Mouse (Mus musculus) hindbrain, embryonic 16.5 days (tissue): ENCODE measurements around the gene Gch1. TPM values are rescaled to one million over a fixed set of nuclear protein-coding genes. Genes with fewer than 3 reads are reported as not detected.
A peak's percentile ranks its signal among the peaks of the same experiment; 100 is the strongest.

Experiments
- ATAC-seq: fragments of 200-750 bp; cut with Nextera tagmentation; 2 replicates; pipeline ENCODE4 v1.8.0; 2017; ENCODE audit warnings: moderate TSS enrichment, moderate library complexity
- H3K27ac ChIP-seq: fragments of 300-500 bp; sonication (generic); 2 replicates; pipeline ENCODE4 v1.5.1; 2014; ENCODE audit warnings: low read depth, mild to moderate bottlenecking, control low read depth, low read length, moderate library complexity
- H3K27me3 ChIP-seq: fragments of 300-500 bp; sonication (generic); replicated peaks from 2 replicates; pipeline ENCODE4 v1.6.1; 2014; ENCODE audit warnings: low read length; ENCODE audit not compliant: control insufficient read depth, insufficient read depth
- H3K36me3 ChIP-seq: fragments of 300-500 bp; sonication (generic); 2 replicates; pipeline ENCODE4 v1.6.1; 2014; ENCODE audit warnings: mild to moderate bottlenecking, low read length, moderate library complexity, mixed read lengths; ENCODE audit not compliant: control insufficient read depth, insufficient read depth
- H3K4me1 ChIP-seq: fragments of 300-500 bp; sonication (generic); 2 replicates; pipeline ENCODE4 v1.6.1; 2014; ENCODE audit warnings: low read depth, low read length; ENCODE audit not compliant: control insufficient read depth, insufficient read depth
- H3K4me2 ChIP-seq: fragments of 300-500 bp; sonication (generic); 2 replicates; pipeline ENCODE4 v1.6.1; 2014; ENCODE audit warnings: mild to moderate bottlenecking, low read length, control low read depth, moderate library complexity
- H3K4me3 ChIP-seq: fragments of 300-500 bp; sonication (generic); 2 replicates; pipeline ENCODE4 v1.5.1; 2014; ENCODE audit warnings: mild to moderate bottlenecking, low read length, control low read depth, moderate library complexity
- H3K9ac ChIP-seq: fragments of 300-500 bp; sonication (generic); 2 replicates; pipeline ENCODE4 v1.6.1; 2014; ENCODE audit warnings: low read depth, mild to moderate bottlenecking, control low read depth, low read length, moderate library complexity
- H3K9me3 ChIP-seq: fragments of 300-500 bp; sonication (generic); 2 replicates; pipeline ENCODE4 v1.6.1; 2014; ENCODE audit warnings: mild to moderate bottlenecking, low read length, moderate library complexity; ENCODE audit not compliant: control insufficient read depth
- WGBS: fragments of 180-500 bp; shearing (Covaris S2); extraction: QIAGEN DNeasy Blood & Tissue Kit; methylation state at CpG from one replicate; pipeline ENCODE4 v1.1.7; 2014; 5-methylcytosine and 5-hydroxymethylcytosine counted together
- polyA plus RNA-seq: library from polyadenylated mRNA; unstranded; fragments of >200 nt; fragmentation: Nextera tagmentation; extraction: Ambion mirVana; gene quantifications from 2 replicates; pipeline ENCODE4 v1.2.1, GENCODE M21; 2015

The Gch1 gene
- polyA plus RNA-seq, 1 experiment from 2014 or later, result 6.3 TPM

DNA sequence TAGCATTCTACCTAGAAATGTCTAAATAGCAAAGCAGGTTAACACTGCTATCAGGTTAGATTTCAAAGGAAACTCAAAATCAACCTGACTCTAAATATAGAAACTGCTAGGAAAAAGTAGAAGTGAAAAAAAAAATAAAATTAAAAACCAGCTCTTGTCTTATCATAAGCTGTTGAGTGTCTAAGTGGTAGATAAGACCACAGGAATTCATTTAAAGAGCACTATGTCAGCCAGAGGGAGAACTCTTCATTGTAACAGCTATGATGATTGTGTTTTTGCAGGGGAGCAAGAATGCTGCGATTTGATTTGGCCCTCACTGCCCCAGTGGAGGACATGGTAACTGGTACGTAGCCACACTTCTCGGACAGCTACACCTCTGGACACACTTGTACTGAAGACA, 34.9 kb downstream of the Gch1 start:
- Histone ChIP-seq H3K36me3 (no peaks in the 10 kb centered on the region), H3K9me3 (no peaks in the 10 kb centered on the region), H3K27me3 (no peaks in the 10 kb centered on the region), H3K9ac (no peak overlapping the region), H3K27ac (no peak overlapping the region), H3K4me1 (no peaks in the 10 kb centered on the region), H3K4me3 (no peak overlapping the region), H3K4me2 (no peak overlapping the region)
- ATAC-seq, result no peak
- WGBS, result 93% methylated on average over 3 of the region's 3 CpGs

DNA sequence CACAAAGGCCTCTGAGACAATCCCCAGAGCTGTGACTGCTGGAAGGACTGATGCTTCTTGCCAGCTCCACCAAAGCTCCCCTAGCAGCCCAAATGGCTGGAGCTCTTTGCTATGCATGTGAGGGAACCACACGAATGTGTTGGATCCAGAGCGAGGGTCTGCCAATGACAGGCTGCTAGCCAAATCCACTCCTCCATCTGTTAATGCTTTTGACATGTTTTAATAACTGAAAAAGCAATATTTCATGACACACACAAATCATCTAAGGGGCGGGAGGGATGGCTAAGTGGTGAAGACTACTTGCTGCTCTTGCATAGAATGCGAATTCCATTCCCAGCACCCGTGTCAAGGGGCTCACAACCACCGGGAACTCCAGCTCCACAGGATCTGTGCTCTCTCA, 37.9 kb downstream of the Gch1 start:
- no peaks in the 10 kb centered on the region for H3K4me1 ChIP-seq
- H3K27me3 ChIP-seq, result no peaks in the 10 kb centered on the region
- 90% methylated on average over 6 of the region's 6 CpGs for WGBS
- no peak for ATAC-seq
- no peak overlapping the region for H3K4me2 ChIP-seq
- H3K9me3 ChIP-seq, result no peaks in the 10 kb centered on the region
- no peaks in the 10 kb centered on the region for H3K36me3 ChIP-seq
- H3K9ac ChIP-seq, result no peak overlapping the region
- H3K4me3 ChIP-seq, result no peak overlapping the region
- no peak overlapping the region for H3K27ac ChIP-seq

DNA sequence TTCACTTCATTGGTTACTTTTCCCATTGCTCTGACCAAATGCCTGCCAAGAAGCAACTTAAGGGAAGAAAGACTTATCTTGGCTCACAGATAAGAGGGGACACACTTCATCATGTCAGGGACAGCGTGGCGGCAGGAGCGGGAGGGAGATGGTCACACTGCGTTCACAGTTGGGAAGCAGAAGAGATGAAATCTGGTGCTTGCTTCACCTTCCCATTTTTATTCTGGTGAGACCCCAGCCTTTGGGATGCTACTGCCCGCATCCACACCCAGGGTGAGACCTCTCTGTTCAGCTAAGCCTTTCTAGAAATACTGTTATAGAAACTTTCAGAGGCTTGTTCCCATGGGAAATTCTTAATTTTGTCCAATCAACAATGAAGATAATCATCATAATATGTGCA, 44.9 kb downstream of the Gch1 start:
- Histone ChIP-seq H3K4me2 (no peak overlapping the region), H3K9me3 (no peaks in the 10 kb centered on the region), H3K9ac (no peak overlapping the region), H3K4me1 (no peaks in the 10 kb centered on the region), H3K27ac (no peak overlapping the region), H3K36me3 (no peaks in the 10 kb centered on the region), H3K27me3 (no peaks in the 10 kb centered on the region), H3K4me3 (no peak overlapping the region)
- WGBS, result 98% methylated on average over 5 of the region's 5 CpGs
- ATAC-seq, result no peak

DNA sequence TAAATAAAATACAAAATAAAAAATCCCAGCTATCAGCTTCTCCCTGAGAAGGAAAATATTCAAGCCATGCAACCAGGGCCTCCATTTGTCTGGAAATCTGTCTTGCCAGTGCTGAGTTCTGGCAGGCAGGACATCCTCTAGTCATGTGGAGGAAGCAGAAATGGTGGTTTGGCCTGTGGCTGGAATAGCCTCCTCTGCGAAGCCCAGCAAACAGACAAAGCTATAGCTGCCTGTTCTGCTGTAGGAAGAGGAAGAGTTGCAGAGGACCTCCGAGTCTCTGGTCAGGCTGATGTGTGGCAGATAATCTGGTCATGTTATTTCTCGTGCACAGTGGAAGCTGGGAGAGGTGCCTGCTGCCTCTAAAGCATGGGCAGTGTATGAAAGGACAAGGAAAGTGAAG, 50.4 kb downstream of the Gch1 start:
- H3K27me3 ChIP-seq, result no peaks in the 10 kb centered on the region
- H3K9me3 ChIP-seq, result no peaks in the 10 kb centered on the region
- H3K9ac ChIP-seq, result no peak overlapping the region
- no peak overlapping the region for H3K4me3 ChIP-seq
- 76% methylated on average over 3 of the region's 3 CpGs for WGBS
- ATAC-seq, result no peak
- no peaks in the 10 kb centered on the region for H3K36me3 ChIP-seq
- H3K27ac ChIP-seq, result no peak overlapping the region
- H3K4me1 ChIP-seq, result no peaks in the 10 kb centered on the region
- no peak overlapping the region for H3K4me2 ChIP-seq

DNA sequence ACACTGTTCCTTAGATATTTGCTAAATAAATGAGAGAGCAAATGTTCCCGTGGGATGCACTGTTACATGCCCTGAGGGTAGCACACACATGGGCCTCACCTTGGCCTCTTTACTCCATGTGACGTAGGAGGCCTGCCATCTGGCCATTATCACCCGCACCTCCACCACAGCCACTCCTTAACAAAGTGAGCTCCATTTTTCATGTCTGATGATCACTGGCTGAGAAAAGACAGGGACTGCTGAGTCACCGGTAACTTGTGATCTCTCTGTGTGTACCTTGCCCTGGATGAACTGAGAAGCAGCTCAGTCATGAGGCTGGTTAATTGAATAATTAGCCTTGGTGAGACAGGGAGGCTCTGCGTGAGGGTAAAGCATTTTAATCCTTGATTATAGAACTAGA, 52.6 kb downstream of the Gch1 start:
- Histone ChIP-seq H3K9ac (no peak overlapping the region), H3K27me3 (no peaks in the 10 kb centered on the region), H3K9me3 (no peaks in the 10 kb centered on the region), H3K4me1 (no peaks in the 10 kb centered on the region), H3K36me3 (no peaks in the 10 kb centered on the region), H3K4me3 (no peak overlapping the region), H3K4me2 (no peak overlapping the region), H3K27ac (no peak overlapping the region)
- WGBS, result 76% methylated on average over 5 of the region's 5 CpGs
- no peak for ATAC-seq

DNA sequence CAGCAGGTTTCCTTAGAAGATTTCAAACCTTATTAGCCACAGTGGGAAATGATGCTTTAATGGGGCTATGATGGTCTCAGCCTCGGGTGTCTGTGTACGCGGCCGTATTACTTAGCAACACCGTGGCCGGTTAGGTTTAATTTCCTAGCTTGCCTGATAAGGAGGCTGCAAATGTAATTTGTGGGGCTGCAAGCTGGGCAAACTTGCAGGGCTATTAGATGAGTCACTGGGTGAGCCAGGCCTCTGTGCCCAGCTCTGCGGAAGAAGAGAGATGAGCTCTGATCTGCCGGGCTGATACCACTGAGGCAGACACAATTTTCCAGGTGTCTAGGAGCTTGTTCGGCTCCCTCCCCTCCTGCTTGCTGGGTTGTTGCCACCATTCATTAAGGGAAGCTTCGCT, 55.3 kb downstream of the Gch1 start:
- H3K4me1 ChIP-seq, result no peaks in the 10 kb centered on the region
- no peak overlapping the region for H3K4me3 ChIP-seq
- peak; percentile 83 for ATAC-seq
- no peaks in the 10 kb centered on the region for H3K36me3 ChIP-seq
- no peaks in the 10 kb centered on the region for H3K27me3 ChIP-seq
- WGBS, result 67% methylated on average over 10 of the region's 10 CpGs
- no peak overlapping the region for H3K4me2 ChIP-seq
- H3K27ac ChIP-seq, result no peak overlapping the region
- H3K9me3 ChIP-seq, result no peaks in the 10 kb centered on the region
- no peak overlapping the region for H3K9ac ChIP-seq

DNA sequence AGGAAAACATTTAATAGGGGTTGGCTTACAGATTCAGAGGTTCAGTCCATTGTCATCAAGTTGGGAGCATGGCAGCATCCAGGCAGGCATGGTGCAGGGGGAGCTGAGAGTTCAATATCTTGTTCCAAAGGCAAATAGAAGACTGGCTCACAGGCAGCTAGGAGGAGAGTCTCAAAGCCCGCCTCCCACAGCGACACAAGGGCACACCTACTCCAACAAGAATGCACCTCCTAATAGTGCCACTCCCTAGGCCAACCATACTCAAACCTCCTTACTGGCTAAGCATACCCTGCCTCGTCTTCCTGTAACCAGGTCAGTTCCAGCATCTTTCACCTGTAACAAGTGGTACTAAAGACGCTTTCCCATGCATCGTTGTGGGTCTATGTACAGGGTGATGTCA, 61.2 kb downstream of the Gch1 start:
- no peaks in the 10 kb centered on the region for H3K36me3 ChIP-seq
- H3K4me1 ChIP-seq, result no peaks in the 10 kb centered on the region
- no peaks in the 10 kb centered on the region for H3K27me3 ChIP-seq
- no peak for ATAC-seq
- H3K4me3 ChIP-seq, result no peak overlapping the region
- H3K4me2 ChIP-seq, result no peak overlapping the region
- H3K9ac ChIP-seq, result no peak overlapping the region
- no peak overlapping the region for H3K27ac ChIP-seq
- 89% methylated on average over 5 of the region's 5 CpGs for WGBS
- no peaks in the 10 kb centered on the region; the same call in 1 of the 2 replicates for H3K9me3 ChIP-seq

DNA sequence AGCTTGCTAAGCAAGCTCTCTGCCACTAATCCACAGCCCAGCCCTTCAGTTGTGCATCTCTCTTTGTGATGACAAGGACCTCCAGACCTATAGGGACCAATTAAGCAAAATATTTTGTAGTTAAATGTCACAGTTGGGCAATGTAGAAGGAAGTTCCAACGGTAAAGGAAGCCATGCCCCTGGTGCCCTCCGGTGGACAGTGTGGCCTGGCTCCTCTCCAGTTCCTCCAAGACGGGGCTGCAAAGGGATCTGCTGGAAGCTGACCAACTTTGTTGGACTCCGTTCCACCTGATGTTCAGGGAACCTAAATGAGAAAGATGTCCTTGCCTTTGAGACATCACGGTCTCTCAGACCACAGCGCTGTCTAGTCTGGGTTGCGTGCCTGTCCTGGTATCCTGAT, 71.7 kb downstream of the Gch1 start:
- no peak overlapping the region for H3K4me3 ChIP-seq
- WGBS, result 75% methylated on average over 7 of the region's 7 CpGs
- ATAC-seq, result no peak
- H3K4me2 ChIP-seq, result no peak overlapping the region
- no peaks in the 10 kb centered on the region for H3K9me3 ChIP-seq
- H3K36me3 ChIP-seq, result no peaks in the 10 kb centered on the region
- no peaks in the 10 kb centered on the region for H3K27me3 ChIP-seq
- no peak overlapping the region for H3K9ac ChIP-seq
- no peak overlapping the region for H3K27ac ChIP-seq
- H3K4me1 ChIP-seq, result no peaks in the 10 kb centered on the region

DNA sequence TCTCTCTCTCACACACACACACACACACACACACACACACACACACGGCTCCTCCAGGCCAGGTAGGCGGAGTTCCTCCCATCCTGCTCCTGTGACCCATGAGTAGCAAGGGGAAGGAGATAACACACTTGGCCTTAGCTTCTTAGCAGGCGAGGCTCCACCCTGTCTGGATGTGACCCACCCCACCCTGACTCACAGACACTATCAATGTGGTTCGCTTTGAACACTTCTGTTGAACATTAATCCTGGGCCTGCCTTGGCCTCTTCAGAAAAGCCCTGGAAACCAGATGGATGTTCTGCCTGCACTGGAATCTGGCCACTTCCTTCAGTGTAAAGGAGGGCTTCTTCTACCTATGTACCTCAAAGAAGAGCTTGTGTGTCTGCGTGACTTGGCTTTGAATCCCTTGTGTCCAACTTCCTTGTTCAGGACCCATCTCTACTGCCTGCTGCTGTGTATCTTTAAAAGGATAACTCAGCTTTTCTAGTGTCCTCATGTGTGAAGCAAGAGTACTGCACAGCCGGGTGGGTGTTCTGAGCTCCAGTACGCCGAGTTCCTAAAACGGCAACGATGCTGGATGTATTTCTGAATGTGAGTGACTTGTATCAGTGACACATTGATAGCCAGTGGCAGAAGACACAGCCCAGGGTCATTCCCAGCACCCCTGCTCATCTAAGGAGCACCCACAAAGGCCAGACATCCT, 73.0 kb downstream of the Gch1 start:
- Histone ChIP-seq H3K36me3 (no peaks in the 10 kb centered on the region), H3K27me3 (no peaks in the 10 kb centered on the region), H3K4me3 (no peak overlapping the region), H3K4me1 (no peaks in the 10 kb centered on the region), H3K9me3 (no peaks in the 10 kb centered on the region), H3K27ac (no peak overlapping the region), H3K9ac (no peak overlapping the region), H3K4me2 (no peak overlapping the region)
- ATAC-seq, result no peak
- WGBS, result 86% methylated on average over 10 of the region's 10 CpGs

DNA sequence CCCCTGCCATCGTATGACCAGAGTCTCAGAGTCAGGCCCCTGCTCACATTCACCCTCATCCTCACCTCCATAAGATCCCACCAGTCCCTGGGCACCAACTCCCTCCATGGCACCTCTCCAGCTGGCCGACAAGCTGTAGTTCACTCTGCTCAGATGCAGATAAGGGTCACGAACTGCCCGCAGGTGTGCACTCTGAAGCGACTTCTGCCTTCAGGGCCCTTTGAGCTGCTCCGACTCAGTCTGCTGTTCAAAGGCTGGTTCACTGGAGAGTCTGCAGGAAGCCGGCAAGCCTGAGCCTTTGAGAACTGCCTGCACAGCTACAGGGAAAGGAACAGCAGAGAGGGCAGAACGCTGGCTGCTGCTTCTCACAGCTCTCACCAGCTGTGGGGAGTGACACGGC, 74.1 kb downstream of the Gch1 start:
- H3K9me3 ChIP-seq, result no peaks in the 10 kb centered on the region
- ATAC-seq, result no peak
- H3K4me3 ChIP-seq, result no peak overlapping the region
- no peak overlapping the region for H3K4me2 ChIP-seq
- H3K36me3 ChIP-seq, result no peaks in the 10 kb centered on the region
- no peak overlapping the region for H3K9ac ChIP-seq
- H3K27ac ChIP-seq, result no peak overlapping the region
- 68% methylated on average over 9 of the region's 9 CpGs for WGBS
- H3K27me3 ChIP-seq, result no peaks in the 10 kb centered on the region
- no peaks in the 10 kb centered on the region for H3K4me1 ChIP-seq
